Mouse (Mus musculus): ENCODE measurements around the gene Mknk2.

The Mknk2 gene

DNA sequence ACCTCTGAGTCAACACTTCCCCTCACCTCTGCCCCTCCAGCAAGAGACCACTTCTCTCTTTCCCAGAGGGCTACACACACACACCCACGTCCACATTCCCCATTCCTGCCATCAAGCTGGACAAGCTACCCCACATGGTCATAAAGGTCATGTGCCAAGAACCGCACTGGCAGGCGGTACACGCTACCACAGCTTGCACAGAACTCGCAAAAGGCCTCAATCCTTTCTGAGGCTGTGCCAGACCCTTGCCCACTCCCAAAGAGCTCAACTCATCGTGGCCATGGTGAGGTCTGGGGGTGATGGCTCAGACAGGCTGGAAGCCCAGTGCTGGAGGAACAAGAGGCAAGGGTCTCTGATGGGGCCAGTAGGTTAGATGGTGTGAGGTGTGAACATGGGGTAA lies 23.0 kb downstream of the Mknk2 start:
- no peak for TF ChIP-seq GATA4 (IDR thresholded peaks at IDR 0.05; ENCODE audit: insufficient replicate concordance, low read length)

DNA sequence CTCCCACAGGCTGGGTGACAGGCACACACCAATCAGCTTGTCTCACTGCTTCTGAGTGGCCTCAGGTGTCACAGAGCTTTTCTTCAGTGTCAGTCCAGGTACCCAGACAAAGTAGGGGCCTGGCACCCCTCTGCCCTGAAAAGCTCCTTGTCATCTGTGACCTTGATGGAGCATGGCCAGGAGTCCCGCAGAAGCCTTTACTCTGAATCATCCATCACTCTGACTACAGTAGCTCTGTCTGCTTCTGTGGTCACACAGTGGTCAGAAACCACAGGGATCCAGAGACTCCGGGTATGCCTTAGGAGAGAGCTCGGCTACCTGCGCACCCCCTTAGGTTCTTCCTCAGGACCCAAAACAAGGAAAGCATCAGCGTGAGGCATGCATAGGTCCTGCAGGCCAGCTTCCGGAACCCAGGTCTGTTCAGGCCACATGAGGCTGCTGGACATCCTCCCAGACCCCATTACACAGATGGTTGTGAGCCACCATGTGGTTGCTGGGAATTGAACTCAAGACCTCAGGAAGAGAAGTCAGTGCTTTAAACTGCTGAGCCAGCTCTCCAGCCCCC lies 24.7 kb downstream of the Mknk2 start:
- no peak for TF ChIP-seq GATA4 (IDR thresholded peaks at IDR 0.05; ENCODE audit: insufficient replicate concordance, low read length)

DNA sequence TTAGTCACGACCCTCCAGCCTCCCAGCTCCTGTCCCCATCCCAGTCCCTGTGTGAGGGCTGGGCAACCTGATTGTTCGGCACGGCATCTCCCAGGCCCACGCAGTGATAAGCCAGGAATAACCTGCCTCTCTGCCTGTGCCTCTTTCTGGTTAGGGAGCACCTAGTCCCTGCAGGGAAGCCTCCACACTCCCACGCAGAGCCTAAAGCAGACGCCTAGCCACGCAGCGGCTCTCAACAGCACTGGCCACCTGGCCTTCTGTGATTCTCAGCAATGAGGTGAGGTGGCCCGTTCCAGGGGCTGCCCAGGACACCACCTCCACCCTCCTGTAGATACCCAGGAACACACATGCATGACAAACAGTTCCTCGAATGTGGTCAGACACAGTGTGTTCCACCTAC lies 27.5 kb downstream of the Mknk2 start:
- TF ChIP-seq GATA4 (IDR thresholded peaks at IDR 0.05; ENCODE audit: insufficient replicate concordance, low read length): no peak

DNA sequence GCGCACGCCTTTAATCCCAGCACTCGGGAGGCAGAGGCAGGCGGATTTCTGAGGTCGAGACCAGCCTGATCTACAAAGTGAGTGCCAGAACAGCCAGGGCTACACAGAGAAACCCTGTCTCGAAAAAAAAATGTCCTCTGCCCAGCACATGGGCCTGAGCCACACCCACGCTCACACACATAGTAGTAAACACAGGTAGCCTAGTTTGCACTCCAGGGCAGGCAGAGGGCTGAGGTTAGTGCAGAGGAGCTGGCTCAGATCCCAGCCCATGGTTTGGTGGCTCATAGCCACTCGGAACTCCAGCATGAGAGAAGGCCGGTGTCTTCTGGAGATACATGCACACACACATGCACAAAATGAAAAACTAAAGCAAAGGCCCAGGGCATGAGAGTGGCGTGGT lies 31.0 kb downstream of the Mknk2 start:
- TF ChIP-seq GATA4 (IDR thresholded peaks at IDR 0.05; ENCODE audit: insufficient replicate concordance, low read length): no peak

DNA sequence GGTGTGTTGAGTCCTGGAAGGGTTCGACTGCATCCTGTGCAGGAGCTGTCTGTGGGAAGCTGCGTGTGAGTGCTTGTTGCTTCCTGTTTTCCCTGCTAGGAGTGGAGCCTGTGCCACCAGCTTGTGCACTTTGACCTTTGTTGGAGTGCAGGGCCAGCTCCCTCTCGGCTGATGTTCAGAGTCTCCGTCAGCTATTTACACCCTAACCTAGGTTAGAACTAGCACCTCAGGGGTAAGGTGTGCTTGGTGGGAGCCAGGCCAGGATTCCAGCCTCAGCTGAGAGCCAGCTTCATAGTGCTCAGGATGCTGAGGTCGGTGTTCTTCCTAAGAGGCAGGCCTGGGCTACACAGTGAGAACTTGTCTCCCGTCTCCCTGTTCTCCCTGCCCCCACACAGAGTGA lies 42.6 kb downstream of the Mknk2 start:
- TF ChIP-seq GATA4 (IDR thresholded peaks at IDR 0.05; ENCODE audit: insufficient replicate concordance, low read length): no peak

DNA sequence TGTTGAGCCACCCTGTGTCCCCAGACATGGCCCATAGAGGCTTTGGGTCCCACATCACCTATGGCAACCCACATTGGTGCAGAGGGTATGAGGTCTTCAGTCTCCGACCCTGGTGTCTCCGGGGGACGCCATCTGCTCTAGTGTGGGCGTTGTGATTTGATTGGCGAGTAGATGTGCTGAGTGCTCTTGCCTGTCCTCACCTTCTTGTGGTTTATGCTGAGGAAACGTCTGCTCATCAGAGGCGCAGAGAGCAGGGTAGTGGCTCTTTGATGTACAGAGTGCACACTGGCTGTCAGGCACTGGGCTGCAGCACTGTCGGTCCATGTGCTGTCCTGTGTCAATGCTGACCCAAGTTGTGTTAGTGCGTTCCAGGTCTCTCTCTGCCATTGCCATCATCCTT lies 49.0 kb downstream of the Mknk2 start:
- TF ChIP-seq GATA4 (IDR thresholded peaks at IDR 0.05; ENCODE audit: insufficient replicate concordance, low read length): no peak

DNA sequence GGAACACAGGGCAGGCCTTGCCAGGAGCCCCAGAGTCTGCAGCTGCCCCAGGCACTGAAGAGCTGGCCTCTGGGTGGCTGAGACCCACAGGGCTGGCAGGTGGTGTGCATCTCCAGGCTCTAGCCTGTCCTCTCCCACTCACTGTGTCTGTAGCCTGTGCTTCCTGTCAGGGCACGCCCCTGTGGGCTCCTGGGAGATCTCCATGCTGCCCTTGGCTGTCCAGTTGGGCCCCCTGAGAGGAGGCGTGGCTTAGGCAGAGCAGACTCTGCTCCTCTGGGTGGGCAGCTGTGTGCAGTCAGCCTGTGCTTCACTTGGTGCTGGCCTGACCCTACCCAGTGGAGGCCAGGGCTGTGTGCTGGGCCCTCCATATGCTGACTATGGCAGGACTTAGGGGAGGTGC lies 50.2 kb downstream of the Mknk2 start:
- TF ChIP-seq GATA4 (IDR thresholded peaks at IDR 0.05; ENCODE audit: insufficient replicate concordance, low read length): no peak

DNA sequence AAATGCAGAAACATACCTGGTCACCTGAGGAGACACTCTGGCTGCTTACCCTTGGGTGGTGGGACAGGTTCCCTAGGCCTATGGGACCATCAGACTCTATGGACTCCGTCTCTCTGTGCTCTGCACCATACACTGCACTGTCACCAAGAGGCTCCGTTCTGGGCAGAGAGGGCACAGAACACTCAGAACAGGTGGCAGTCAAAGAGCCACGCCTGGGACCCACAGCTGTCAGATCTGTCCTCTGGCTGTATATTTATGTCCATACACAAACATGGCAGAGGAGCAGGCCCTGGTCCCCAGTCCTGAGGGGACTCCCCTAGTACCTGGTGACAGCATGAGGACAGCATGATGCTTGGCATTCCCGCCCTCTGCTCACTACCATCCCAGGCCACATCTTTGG lies 52.1 kb downstream of the Mknk2 start:
- TF ChIP-seq GATA4 (IDR thresholded peaks at IDR 0.05; ENCODE audit: insufficient replicate concordance, low read length): no peak

DNA sequence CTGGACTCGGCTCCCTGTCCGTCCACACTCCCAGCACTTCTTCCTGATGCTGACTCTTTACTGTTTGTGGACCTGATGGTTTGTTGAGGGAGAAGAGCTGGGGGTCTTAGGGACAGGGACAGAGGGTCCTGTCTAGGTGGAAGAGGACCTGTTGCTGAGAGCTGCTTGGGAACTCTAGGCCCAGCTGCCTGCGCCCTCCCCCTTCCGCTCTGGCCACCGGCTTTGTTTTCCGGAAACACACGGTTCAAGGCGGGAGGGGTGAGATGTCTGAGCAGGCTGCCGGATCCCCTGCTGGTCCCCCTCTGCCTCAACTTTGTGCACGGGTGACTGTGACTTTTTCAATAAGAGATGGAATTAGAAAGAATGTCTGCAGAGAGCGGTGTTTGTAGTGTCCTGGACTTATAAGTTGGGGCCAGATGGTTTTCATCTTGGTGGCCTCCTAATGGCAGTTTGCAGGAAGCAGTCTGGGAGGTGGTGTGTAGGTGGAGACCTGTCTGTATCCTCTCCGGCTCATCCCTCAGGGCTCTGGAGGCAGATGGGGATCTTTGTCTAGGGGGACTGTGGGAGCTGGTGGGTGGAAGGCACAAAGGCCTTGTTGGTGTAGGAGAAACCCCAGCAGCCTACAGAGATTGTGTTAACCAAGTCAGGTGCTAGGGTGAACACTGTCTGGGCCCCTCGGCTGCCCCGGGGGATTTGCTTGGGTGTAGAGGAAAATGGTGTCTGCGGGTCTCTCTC lies 54.3 kb downstream of the Mknk2 start:
- TF ChIP-seq GATA4 (IDR thresholded peaks at IDR 0.05; ENCODE audit: insufficient replicate concordance, low read length): no peak

DNA sequence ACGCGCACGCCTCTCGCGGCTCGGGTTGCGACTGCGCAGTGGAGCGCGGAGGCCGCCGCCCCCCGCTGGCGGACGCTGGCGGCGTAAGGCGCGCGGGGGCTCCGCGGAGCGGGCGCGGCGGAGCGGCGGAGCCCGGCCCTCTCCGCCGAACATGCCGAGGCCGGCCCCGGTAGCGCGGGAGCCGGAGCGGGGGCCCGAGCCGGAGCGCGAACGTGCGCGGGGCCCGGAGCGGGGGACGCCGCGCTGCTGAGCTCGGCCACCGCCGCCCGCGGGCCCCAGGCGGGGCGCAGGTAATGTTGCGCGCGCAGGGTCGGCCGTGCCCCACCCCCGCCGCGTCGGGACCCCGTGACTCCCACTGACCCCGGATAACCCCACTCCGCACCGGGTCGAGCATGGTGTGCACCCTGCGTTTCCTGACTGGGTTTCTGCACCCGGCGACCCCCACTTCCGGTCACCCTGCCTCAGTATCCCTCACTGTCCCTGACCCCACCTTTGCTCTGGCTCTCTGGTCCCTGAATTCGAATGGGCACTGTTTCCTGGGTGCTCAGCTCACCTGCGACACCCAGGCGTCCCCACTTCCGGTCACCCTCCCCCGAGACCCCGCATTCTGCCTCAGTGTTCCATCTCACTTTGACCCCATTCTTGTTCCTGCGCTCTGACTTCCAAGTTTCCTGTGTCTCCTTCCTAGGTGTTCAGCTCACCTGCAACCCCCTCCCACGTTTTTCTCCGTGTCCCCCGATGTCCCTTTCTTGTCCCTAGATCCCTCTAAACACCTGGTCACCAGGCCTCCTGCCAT lies 55.1 kb downstream of the Mknk2 start, which contains the start of gene Csnk1g2:
Gene Csnk1g2, plus strand, starts transcription at position 178 of the 796 bp plus-strand sequence.
- TF ChIP-seq GATA4 (IDR thresholded peaks at IDR 0.05; ENCODE audit: insufficient replicate concordance, low read length): no peak

DNA sequence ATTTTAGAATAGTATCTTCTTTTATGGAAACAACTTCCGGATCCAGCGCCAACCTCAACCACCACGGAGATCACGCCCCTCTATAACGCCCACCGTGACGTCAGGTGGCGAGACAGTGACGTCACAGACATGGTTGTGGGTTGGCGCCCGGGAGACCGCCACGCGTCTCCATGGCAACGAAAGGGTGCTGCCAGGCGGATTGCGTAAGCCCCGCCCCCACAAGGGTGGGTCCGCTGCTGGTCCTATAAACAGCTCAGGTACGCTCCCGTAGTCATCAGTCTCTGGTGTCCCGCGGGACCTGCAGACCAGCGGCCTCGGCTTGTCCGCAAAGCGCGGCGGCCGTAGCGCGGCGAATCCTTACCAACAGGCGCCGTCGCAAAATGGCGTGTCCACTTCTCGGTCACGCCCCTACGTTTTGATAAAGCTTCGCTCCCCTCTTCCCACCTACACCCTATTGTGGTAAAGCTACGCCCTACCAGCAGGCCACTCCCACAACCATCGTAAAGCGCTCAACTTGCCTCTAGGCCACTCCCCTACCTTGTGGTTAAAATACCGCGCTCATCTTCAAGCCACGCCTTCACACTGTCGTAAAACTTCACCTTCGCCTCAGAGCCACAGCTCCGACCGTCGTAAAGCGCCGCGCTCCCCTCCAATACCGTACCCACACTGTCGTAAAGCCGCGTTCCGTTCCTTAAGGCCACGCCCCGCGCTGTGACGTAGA lies 55.8 kb downstream of the Mknk2 start:
- TF ChIP-seq GATA4 (IDR thresholded peaks at IDR 0.05; ENCODE audit: insufficient replicate concordance, low read length): peak; percentile 44; the same call in 1 of the 2 replicates

DNA sequence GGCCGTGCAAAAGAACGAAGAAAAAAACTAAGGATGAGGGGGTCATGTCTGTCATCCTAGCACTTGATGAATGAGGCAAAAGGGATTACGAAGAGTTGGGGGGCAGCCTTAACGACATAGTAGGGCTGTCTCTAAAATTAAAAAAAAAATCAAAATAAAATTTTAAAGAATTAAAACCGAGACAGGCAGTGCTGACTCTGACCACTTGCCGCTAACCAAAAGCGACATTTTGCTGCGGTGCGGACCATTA lies 56.3 kb downstream of the Mknk2 start:
- TF ChIP-seq GATA4 (IDR thresholded peaks at IDR 0.05; ENCODE audit: insufficient replicate concordance, low read length): no peak

DNA sequence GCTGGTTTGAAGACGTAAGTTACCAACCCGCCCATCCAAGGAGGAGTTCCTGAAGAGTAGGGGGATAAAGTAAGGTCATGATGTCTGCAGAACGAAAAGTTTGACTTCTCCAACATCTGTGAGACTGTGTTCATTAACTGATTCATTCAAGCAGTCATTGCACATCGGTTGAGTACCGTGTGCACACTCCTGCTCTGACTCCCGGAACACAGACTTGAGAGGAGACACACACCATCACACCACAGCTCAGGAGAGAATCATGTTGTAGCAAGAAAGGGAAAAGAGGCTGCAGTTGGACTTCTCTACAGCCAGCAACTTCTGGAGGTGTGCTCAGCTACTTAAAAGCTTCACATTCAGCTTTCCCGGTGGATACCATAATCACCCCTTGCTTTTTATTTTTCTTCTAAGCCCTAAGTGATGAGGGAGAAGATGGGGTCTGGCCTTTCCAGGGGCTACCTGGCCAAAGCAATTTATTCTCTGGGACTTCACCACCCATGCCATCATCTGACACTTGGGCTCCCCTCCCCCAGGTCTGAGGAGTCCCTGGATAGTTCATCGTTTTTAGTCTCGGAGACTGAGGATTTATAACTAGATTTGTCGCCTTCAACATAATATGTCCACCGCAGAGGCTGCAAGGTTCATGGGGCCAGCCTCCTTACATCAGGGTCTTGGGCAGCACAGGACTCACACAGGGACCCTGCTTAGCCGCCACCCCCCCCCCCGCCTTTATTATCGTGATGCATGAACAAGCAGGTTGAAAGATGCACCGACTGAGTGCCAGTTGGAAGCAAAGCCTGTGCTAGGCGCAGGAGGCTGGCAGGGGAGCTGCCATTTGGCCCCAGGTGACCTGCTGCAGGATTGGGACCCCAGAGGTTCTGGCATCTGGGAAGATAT lies 56.9 kb downstream of the Mknk2 start:
- TF ChIP-seq GATA4 (IDR thresholded peaks at IDR 0.05; ENCODE audit: insufficient replicate concordance, low read length): no peak

DNA sequence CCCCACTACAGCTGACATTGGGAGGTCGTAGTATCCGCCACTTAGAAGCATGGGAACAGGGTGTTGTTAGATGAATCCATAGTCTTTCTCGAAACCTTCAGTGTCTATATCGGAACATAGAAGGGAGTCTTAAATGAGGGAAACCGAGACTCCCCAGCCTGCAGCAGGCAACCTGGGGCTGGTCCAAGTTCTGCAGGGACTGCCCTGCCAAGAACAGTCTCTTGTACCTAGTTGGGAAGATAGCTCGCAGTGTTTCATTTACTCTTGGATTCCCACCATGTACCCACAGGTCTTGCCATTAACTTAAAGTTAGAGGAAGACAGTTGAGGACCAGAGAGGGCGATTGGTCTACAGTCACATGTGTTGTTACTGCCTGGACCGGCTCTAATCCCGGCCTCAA lies 57.5 kb downstream of the Mknk2 start:
- no peak for TF ChIP-seq GATA4 (IDR thresholded peaks at IDR 0.05; ENCODE audit: insufficient replicate concordance, low read length)
